Mouse (Mus musculus) embryonic fibroblast, embryonic 13.5 days (primary cell): Measurements from ENCODE around the gene Hspbp1.

Experiments used
- CTCF ChIP-seq: IDR thresholded peaks from 2 replicates; pipeline ENCODE4 v1.5.1; 2011; ENCODE audit warnings: mild to moderate bottlenecking, control low read depth, low read length, moderate library complexity, borderline replicate concordance; ENCODE audit not compliant: insufficient read depth
- POLR2A ChIP-seq: IDR thresholded peaks from 2 replicates; pipeline ENCODE4 v1.6.1; 2011; ENCODE audit warnings: low read depth, mild to moderate bottlenecking, control low read depth, low read length, moderate library complexity

- TF ChIP-seq CTCF (no peak), POLR2A (no peak)
These were observed 665 bp downstream of the Hspbp1 start for GRCm38 (mm10) chr7:4684203-4684602.
